Mouse (Mus musculus) c-Kit-positive CD71-negative TER-119-negative erythroid progenitor cells, embryonic 14.5 days (primary cell): ENCODE measurements around the gene Mpp2.
A peak's percentile ranks its signal among the peaks of the same experiment; 100 is the strongest.

ENCODE experiments used
- DNase-seq: peaks from one replicate; pipeline ENCODE4 v3.0.0-alpha.2; 2013; ENCODE audit warnings: low read depth

Gene Mpp2

DNA sequence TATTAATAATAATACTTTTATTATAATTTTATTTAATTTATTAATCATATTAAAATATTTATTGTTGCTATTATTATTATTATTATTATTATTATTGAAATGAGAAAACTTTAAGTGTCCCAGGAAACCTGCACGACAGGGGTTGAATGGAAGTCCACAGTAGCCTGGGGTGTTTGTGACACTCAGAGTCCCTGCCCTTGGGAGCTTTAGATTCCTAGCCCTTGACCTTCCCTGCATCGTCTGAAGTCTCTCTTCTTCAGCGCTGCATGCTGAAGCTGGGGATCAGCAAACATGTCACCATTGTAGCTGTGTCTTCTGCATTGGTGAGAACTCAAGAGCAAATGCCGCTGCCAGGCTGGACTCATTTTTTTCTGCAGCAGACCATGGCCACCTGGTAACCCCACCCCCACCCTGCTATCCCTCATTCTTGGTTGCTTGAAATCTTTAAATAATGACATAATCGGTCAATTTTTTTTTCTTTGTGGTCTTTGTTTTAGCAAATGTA lies 52.8 kb downstream of the Mpp2 start:
- no peak for DNase-seq

GRCm38 (mm10) chr11:102034887-102035286 lies 53.4 kb downstream of the Mpp2 start:
- DNase-seq, result no peak

- DNase-seq, result no peak
Observed at GRCm38 (mm10) chr11:102033055-102033591, 55.2 kb downstream of the Mpp2 start.

DNA sequence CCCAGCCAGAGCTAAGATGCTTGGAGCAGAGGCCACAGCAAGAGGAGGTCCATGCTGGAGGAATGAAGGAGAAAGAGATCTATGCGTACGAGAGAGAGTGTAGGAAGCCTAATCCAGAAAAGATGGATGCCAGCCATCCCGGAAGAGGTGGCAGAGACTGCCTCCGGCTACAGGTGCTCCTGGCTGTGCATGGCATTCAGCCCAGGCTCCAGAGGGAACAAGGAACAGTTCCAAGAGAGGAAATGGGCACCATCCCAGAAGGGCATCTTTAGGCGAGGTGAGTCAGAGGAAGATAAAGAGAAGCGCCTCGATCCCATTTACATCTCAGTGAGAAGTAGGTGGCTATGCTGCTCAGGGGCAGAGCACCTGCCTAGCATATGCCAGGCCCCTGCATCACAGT lies 57.2 kb downstream of the Mpp2 start:
- DNase-seq, result no peak

- DNase-seq, result no peak
Observed at GRCm38 (mm10) chr11:102029966-102030365, 58.3 kb downstream of the Mpp2 start.

GRCm38 (mm10) chr11:102029304-102029703 lies 59.0 kb downstream of the Mpp2 start:
- DNase-seq, result no peak

- DNase-seq, result no peak
Observed at GRCm38 (mm10) chr11:102028087-102028816, 60.1 kb downstream of the Mpp2 start, which contains the start of gene Mpp3. TSS of gene Mpp3 (minus strand) at chr11:102028461.

- peak; percentile 18 for DNase-seq
Observed at GRCm38 (mm10) chr11:102027361-102028017, 60.8 kb downstream of the Mpp2 start.

DNA sequence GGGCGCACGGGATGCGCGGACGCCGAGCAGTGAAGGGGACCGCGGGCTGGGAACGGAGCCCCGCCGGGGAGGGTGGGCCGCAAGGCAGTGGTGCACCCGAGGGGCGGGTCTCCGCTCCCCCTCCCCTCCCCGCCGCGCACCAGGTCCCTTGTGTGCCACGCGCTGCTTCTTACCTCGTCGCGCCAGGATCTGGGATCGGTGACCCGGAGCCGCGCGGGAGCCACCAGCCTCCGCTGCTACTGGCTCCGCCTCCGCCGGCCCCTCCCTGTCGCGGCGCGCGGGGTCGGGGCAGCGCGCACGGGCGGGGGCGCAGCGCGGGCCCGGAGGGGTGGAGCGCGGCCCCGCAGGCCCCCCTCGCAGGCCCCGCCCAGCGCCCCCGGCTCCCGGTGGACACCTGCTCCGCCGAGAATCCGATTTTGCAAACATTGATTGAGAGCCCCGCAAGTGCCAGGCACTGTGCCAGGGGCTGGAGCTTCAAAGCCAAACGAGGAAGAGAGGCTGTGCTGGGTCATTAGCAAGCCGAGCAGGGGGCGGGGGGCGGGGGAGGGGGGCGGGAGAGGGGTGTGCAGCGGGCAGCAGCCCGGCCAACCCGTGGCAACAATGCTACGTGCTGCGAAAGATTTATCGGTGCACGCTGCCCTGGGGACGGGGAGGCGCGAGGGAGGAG lies 61.5 kb downstream of the Mpp2 start:
- DNase-seq, result no peak

GRCm38 (mm10) chr11:102025991-102026660 lies 62.2 kb downstream of the Mpp2 start:
- no peak for DNase-seq

DNA sequence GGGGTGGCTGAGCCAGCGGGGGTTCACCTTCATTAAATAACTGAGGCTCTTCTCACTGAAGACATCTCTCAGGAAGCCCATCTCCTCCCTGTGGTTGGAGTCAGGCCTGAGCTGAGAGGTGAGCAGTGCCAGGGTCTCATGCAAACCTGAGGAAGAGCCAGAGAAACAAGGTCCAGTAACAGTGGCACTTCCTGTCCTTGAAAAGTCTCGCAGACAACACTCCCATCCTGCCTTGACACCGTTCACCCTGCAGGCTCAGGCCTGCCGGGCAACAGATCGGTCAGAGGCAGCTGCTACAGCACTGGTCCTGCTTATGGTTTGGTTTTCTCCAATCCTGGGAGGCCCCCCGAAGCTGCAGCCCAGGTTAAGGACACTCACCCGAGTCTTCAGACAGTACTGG lies 63.0 kb downstream of the Mpp2 start:
- DNase-seq, result no peak

DNA sequence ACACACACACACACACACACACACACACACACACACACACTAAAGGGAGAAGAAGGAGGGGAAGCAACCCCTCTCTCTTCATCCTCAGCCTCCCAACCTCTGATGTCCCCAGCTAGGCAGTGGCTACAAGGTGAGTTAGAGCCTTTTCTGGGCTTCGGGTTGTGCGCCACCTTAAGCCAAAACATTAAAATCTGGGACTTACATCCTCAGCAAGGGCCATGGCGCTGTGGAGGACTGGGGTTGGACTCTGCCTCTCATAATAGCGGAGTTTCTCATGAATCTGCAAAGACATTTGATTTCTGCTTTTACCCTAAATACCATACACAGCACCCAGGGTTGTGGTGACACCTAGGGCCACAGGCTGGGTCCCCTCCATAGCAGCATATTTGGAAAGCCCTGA lies 63.4 kb downstream of the Mpp2 start:
- DNase-seq, result no peak

DNA sequence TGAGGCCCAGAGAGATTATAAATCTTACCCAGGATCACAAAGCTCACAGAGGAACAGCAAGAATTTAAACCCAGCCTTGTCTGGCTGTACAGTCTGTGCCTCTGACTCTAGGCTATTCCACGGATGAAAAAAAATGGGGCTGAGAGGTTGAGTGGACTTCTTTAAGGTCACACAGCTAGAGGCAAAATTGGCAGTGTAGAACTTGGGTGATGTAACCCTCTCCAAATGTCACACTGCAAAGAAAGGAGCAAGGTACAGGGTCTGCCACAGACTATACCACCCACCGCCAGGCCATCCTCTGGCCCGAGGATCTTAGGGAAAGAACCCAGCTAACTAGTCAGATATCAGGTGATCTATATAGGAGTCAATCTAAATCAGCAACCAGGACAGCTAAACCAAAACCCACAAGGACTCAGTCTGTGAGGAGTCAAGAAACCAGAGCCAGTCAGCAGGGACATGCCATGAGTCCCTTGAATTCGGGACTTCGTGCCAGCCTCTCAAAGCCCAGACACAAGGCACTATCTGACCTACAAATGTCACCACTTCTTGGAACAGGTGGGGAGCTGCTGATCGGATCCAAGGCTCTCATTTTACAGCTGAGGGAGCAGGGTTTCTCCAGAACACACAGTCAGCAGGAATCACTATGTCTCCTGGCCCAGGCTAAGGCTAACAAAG lies 64.1 kb downstream of the Mpp2 start:
- DNase-seq, result no peak

- DNase-seq, result no peak
Observed at GRCm38 (mm10) chr11:102023406-102023805, 64.9 kb downstream of the Mpp2 start.

- no peak for DNase-seq
Observed at GRCm38 (mm10) chr11:102021196-102021595, 67.1 kb downstream of the Mpp2 start.

DNA sequence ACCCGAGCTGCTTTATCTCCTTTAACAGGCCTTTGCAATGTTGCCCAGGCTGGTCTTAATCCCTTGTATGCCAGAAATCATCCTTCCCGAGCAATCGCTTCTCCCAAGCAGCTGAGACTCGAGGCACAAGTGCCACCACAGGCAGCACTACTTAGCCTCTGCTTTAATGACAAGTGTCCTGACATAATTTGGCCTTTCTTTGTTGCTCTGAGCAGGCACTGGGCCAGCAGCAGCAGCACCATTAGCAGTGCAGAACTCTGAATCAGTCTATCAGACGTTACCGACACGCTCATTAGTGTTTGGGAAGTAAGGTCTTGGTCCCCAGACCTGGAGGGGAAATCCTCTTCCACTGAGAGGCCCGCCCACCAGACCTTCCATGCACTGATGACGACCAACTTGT lies 68.6 kb downstream of the Mpp2 start:
- no peak for DNase-seq

DNA sequence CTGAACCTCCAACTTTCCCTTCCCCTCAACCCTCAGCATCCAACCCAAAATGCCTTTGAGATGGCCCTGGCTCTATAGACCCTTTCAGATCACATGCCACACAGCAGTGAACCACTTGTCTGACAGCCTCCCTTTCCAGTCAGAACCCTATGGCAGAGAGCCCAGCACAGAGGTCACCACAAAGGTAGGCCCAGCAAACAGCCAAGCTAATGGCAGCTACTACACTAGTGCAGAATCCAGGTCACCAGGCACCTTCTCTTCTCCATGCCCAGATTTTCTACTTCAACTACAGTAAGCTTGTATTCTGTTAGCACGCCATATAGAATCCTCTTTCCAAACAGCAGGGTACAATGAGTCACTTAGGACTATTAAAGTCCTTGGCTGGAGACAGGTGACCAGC lies 72.2 kb downstream of the Mpp2 start:
- no peak for DNase-seq

- no peak for DNase-seq
Observed at GRCm38 (mm10) chr11:102015472-102015871, 72.8 kb downstream of the Mpp2 start.

DNA sequence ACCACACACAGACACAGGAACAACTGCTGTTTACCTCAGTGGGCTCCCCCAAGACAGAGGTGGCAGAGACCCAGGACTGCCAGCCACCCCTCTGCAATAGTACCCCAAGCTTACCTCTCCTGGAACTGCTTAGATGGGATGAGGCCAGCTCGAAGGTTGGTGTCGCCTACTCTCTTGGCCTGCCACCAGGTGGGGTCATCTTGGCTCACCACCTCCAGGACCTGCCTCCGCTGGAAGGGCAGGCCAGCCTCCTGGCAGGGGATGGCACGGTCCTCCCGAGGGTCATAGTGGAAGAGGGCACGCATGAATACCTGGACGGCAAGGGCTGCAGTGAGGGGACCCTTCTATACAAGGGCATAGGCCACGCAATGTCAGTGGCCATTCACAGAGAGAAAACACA lies 75.1 kb downstream of the Mpp2 start:
- DNase-seq, result no peak

GRCm38 (mm10) chr11:102011510-102011909 lies 76.8 kb downstream of the Mpp2 start:
- DNase-seq, result no peak

GRCm38 (mm10) chr11:102010140-102010539 lies 78.2 kb downstream of the Mpp2 start:
- DNase-seq, result no peak
